In the genomic region with DNA sequence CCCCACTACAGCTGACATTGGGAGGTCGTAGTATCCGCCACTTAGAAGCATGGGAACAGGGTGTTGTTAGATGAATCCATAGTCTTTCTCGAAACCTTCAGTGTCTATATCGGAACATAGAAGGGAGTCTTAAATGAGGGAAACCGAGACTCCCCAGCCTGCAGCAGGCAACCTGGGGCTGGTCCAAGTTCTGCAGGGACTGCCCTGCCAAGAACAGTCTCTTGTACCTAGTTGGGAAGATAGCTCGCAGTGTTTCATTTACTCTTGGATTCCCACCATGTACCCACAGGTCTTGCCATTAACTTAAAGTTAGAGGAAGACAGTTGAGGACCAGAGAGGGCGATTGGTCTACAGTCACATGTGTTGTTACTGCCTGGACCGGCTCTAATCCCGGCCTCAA, we compare ENCODE assay signal across 26 mouse cellular contexts. TPM values are rescaled to one million over a fixed set of nuclear protein-coding genes. Genes with fewer than 3 reads are reported as not detected.
DNase-seq lines count a peak whose midpoint lies in the region; ATAC-seq and TF ChIP-seq lines count a peak whose summit lies in the region.
"Had no signal": no experiment of that assay in that cellular context is flagged by ENCODE, and none has a peak within 500 bp of the region (broad histone marks: within the 10 kb centered on the region; RNA-seq: fewer than 3 reads in every experiment).

No protein-coding gene starts in this region.

- no peak for TF ChIP-seq CTCF in liver, adult 2 months (IDR thresholded peaks at IDR 0.05; ENCODE audit: low read depth, low read length)
- TF ChIP-seq CTCF in ES-Bruce4 (IDR thresholded peaks at IDR 0.05; ENCODE audit: low read depth, low read length): no peak

- H3K9ac ChIP-seq in liver, adult 2 months (ENCODE audit: low read depth, low read length): no peak overlapping the region
- H3K9ac ChIP-seq in liver, embryonic 11.5 days (ENCODE audit: low read depth, low read length): no peak overlapping the region
- H3K9ac ChIP-seq in ES-Bruce4 (ENCODE audit: low read depth, poor library complexity, severe bottlenecking): no peak overlapping the region
- no peak overlapping the region for H3K9ac ChIP-seq in limb, embryonic 12.5 days (replicated peaks)
- H3K9ac ChIP-seq: lung, embryonic 14.5 days; stomach, embryonic 15.5 days had no signal

- H3K4me1 ChIP-seq in liver, adult 2 months (ENCODE audit: control insufficient read depth, insufficient read depth, low read length): peaks cover 23% of the 10 kb centered on the region
- peaks cover 21% of the 10 kb centered on the region for H3K4me1 ChIP-seq in liver, embryonic 11.5 days (replicated peaks; ENCODE audit: control insufficient read depth, insufficient read depth, low read length)
- H3K4me1 ChIP-seq in ES-Bruce4 (ENCODE audit: control insufficient read depth, insufficient read depth, low read length): no peaks in the 10 kb centered on the region
- H3K4me1 ChIP-seq in limb, embryonic 12.5 days (replicated peaks): peaks cover 28% of the 10 kb centered on the region

- no peak for ATAC-seq in liver, embryonic 11.5 days (replicated peaks; ENCODE audit: low FRiP score)
- ATAC-seq in limb, embryonic 12.5 days (ENCODE audit: insufficient number of reproducible peaks, insufficient read depth, low FRiP score, low TSS enrichment, low read depth): no peak
- ATAC-seq: CD4-positive, CD25-positive, alpha-beta regulatory T cell, adult 4 months; inflammation-experienced regulatory T-cells, adult 6 months; midbrain, embryonic 16.5 days; Patski had no signal

- WGBS in liver, adult 2 months: 76% methylated on average over 9 of the region's 9 CpGs
- WGBS in liver, embryonic 11.5 days: 82% methylated on average over 9 of the region's 9 CpGs
- 80% methylated on average over 9 of the region's 9 CpGs for WGBS in limb, embryonic 12.5 days

- peaks cover 27% of the 10 kb centered on the region for H3K79me2 ChIP-seq in liver, adult 2 months (ENCODE audit: control insufficient read depth, insufficient read depth, low read length)

- peak; percentile 65 for DNase-seq in cerebellum, adult 9-11 months
- DNase-seq in cerebellum, postnatal 4 days (ENCODE audit: low spot score in 2 of 2): no peak
- DNase-seq in liver, adult 2 months (ENCODE audit: extremely low read depth, low read depth, low spot score): peak; percentile 24
- no peak for DNase-seq in liver, embryonic 11.5 days (ENCODE audit: low spot score)
- no peak for DNase-seq in layer of hippocampus, adult 9-11 months
- no peak for DNase-seq in heart, adult 18-20 months
- DNase-seq: adrenal gland, adult 2 months; cerebellum, adult 11 months; heart, postnatal 14 days; kidney, postnatal 14 days; lung, embryonic 14.5 days; lung, postnatal 36 days; right cerebral cortex, adult 18-20 months; thymus, adult 2 months had no signal

- no peak overlapping the region for H3K4me3 ChIP-seq in liver, adult 2 months (ENCODE audit: insufficient read depth, low read depth, low read length)
- no peak overlapping the region for H3K4me3 ChIP-seq in liver, embryonic 11.5 days (ENCODE audit: low read depth, low read length)
- H3K4me3 ChIP-seq in ES-Bruce4 (ENCODE audit: low read depth, low read length): peak overlapping the region; percentile 34
- H3K4me3 ChIP-seq in limb, embryonic 12.5 days (replicated peaks): no peak overlapping the region

- H3K36me3 ChIP-seq in liver, adult 2 months (ENCODE audit: control insufficient read depth, insufficient read depth, low read length): no peaks in the 10 kb centered on the region
- H3K36me3 ChIP-seq in liver, embryonic 11.5 days (ENCODE audit: control insufficient read depth, insufficient read depth, low read length): no peaks in the 10 kb centered on the region
- H3K36me3 ChIP-seq in ES-Bruce4 (ENCODE audit: control insufficient read depth, insufficient read depth, low read length, poor library complexity, severe bottlenecking): 0 out of 2 replicates have a peak, but pooled peaks cover 3% of the 10 kb centered on the region
- H3K36me3 ChIP-seq in limb, embryonic 12.5 days: peaks cover 16% of the 10 kb centered on the region

- TF ChIP-seq POLR2A in liver, adult 2 months (IDR thresholded peaks at IDR 0.05; ENCODE audit: extremely low read depth, insufficient read depth, low read length): no peak
- TF ChIP-seq POLR2A in ES-Bruce4 (IDR thresholded peaks at IDR 0.05; ENCODE audit: insufficient read depth, low read length): no peak

- H3K27me3 ChIP-seq in liver, adult 2 months (ENCODE audit: control insufficient read depth, insufficient read depth, low read length): no peaks in the 10 kb centered on the region
- no peaks in the 10 kb centered on the region for H3K27me3 ChIP-seq in liver, embryonic 11.5 days (replicated peaks; ENCODE audit: control insufficient read depth, insufficient read depth, low read length)
- no peaks in the 10 kb centered on the region for H3K27me3 ChIP-seq in ES-Bruce4 (ENCODE audit: control insufficient read depth, insufficient read depth, low read length, poor library complexity, severe bottlenecking)
- H3K27me3 ChIP-seq in limb, embryonic 12.5 days: no peaks in the 10 kb centered on the region
- H3K27me3 ChIP-seq: heart, embryonic 13.5 days; hindbrain, embryonic 12.5 days; neural tube, embryonic 15.5 days; Patski; stomach, embryonic 15.5 days had no signal

- peak overlapping the region; percentile 87 for H3K27ac ChIP-seq in liver, adult 2 months (replicated peaks; ENCODE audit: insufficient read depth, low read depth, low read length)
- no peak overlapping the region for H3K27ac ChIP-seq in liver, embryonic 11.5 days (ENCODE audit: low read depth, low read length)
- peak overlapping the region; percentile 13; the same call in 1 of the 2 replicates for H3K27ac ChIP-seq in ES-Bruce4 (ENCODE audit: insufficient read depth, low read length)
- 0 out of 2 replicates have a peak overlapping the region, but pooled peaks have one; percentile 17 for H3K27ac ChIP-seq in limb, embryonic 12.5 days
- H3K27ac ChIP-seq: heart, embryonic 13.5 days had no signal

- TF ChIP-seq EP300 in ES-Bruce4 (IDR thresholded peaks at IDR 0.05; ENCODE audit: insufficient read depth, low read depth, low read length): no peak

- no peaks in the 10 kb centered on the region for H3K9me3 ChIP-seq in liver, embryonic 11.5 days (ENCODE audit: control insufficient read depth, low read length)
- no peaks in the 10 kb centered on the region for H3K9me3 ChIP-seq in ES-Bruce4 (replicated peaks; ENCODE audit: control insufficient read depth, insufficient read depth, low read length, poor library complexity, severe bottlenecking)
- no peaks in the 10 kb centered on the region for H3K9me3 ChIP-seq in limb, embryonic 12.5 days
- H3K9me3 ChIP-seq: G1E; heart, embryonic 13.5 days; hindbrain, embryonic 12.5 days; neural tube, embryonic 15.5 days; stomach, embryonic 15.5 days had no signal

- no peak overlapping the region for H3K4me2 ChIP-seq in liver, embryonic 11.5 days
- H3K4me2 ChIP-seq in limb, embryonic 12.5 days: no peak overlapping the region

RNA-seq across cellular contexts. Expression of gene Csnk1g2, which starts 2.3 kb away (rescaled TPM):
- total RNA-seq in liver, adult 2 months (2014; rRNA removed): 54.4 and 56.1 TPM in 2 replicates
- 110 and 123 TPM in 2 replicates for polyA plus RNA-seq in liver, adult 2 months (2012; rRNA removed)
- polyA plus RNA-seq in liver, embryonic 11.5 days (2014; fragmentation: Nextera tagmentation; extraction: Ambion mirVana): 92.3 and 96.1 TPM in 2 replicates
- polyA plus RNA-seq in ES-Bruce4 (2011; ENCODE audit: insufficient read depth, insufficient read length, low read depth, missing spikeins): 82.7 and 84.6 TPM in 2 replicates
- 239 and 260 TPM in 2 replicates for polyA plus RNA-seq in limb, embryonic 12.5 days (2016; fragmentation: Nextera tagmentation; extraction: Ambion mirVana)
- 100 to 1,000 TPM; 121 to 132 TPM for total RNA-seq in heart, adult 18-20 months (2021)

RNA-seq across cellular contexts. Expression of gene Gm49322, which starts 14.5 kb away (rescaled TPM):
- total RNA-seq in liver, adult 2 months (2014; rRNA removed): 0.28 and 0.34 TPM in 2 replicates
- polyA plus RNA-seq in liver, adult 2 months (2012; rRNA removed): 0.54 and 0.70 TPM in 2 replicates
- polyA plus RNA-seq in liver, embryonic 11.5 days (2014; fragmentation: Nextera tagmentation; extraction: Ambion mirVana): 3.6 TPM in 2 replicates
- 2.4 and 2.8 TPM in 2 replicates for polyA plus RNA-seq in ES-Bruce4 (2011; ENCODE audit: insufficient read depth, insufficient read length, low read depth, missing spikeins)
- polyA plus RNA-seq in limb, embryonic 12.5 days (2016; fragmentation: Nextera tagmentation; extraction: Ambion mirVana): 4.9 and 6.1 TPM in 2 replicates
- under 1 TPM; 0.15 to 0.46 TPM for total RNA-seq in heart, adult 18-20 months (2021)
- total RNA-seq: granulocyte monocyte progenitor cell, adult 5-6 weeks had no signal

RNA-seq across cellular contexts. Expression of gene Adat3, which starts 17.7 kb away (rescaled TPM):
- total RNA-seq in liver, adult 2 months (2014; rRNA removed): 0.28 and 1.4 TPM in 2 replicates
- polyA plus RNA-seq in liver, adult 2 months (2012; rRNA removed): 3.3 and 5.5 TPM in 2 replicates
- polyA plus RNA-seq in liver, embryonic 11.5 days (2014; fragmentation: Nextera tagmentation; extraction: Ambion mirVana): 9.7 TPM in 2 replicates
- polyA plus RNA-seq in ES-Bruce4 (2011; ENCODE audit: insufficient read depth, insufficient read length, low read depth, missing spikeins): 3.6 and 5.4 TPM in 2 replicates
- polyA plus RNA-seq in limb, embryonic 12.5 days (2016; fragmentation: Nextera tagmentation; extraction: Ambion mirVana): 6.1 and 9.9 TPM in 2 replicates
- 1 to 10 TPM; 1.1 to 1.5 TPM for total RNA-seq in heart, adult 18-20 months (2021)

RNA-seq across cellular contexts. Expression of gene Scamp4, which starts 17.7 kb away (rescaled TPM):
- total RNA-seq in liver, adult 2 months (2014; rRNA removed): 7.6 and 11.4 TPM in 2 replicates
- 61.2 and 63.2 TPM in 2 replicates for polyA plus RNA-seq in liver, adult 2 months (2012; rRNA removed)
- 93.9 and 94.3 TPM in 2 replicates for polyA plus RNA-seq in liver, embryonic 11.5 days (2014; fragmentation: Nextera tagmentation; extraction: Ambion mirVana)
- 58.4 and 68.9 TPM in 2 replicates for polyA plus RNA-seq in ES-Bruce4 (2011; ENCODE audit: insufficient read depth, insufficient read length, low read depth, missing spikeins)
- 62.1 and 66.0 TPM in 2 replicates for polyA plus RNA-seq in limb, embryonic 12.5 days (2016; fragmentation: Nextera tagmentation; extraction: Ambion mirVana)
- 10 to 100 TPM; 20.1 to 22.2 TPM for total RNA-seq in heart, adult 18-20 months (2021)

RNA-seq across cellular contexts. Expression of gene Abhd17a, which starts 30.2 kb away (rescaled TPM):
- 45.7 and 59.3 TPM in 2 replicates for total RNA-seq in liver, adult 2 months (2014; rRNA removed)
- polyA plus RNA-seq in liver, adult 2 months (2012; rRNA removed): 194 and 205 TPM in 2 replicates
- 89.7 and 96.5 TPM in 2 replicates for polyA plus RNA-seq in liver, embryonic 11.5 days (2014; fragmentation: Nextera tagmentation; extraction: Ambion mirVana)
- 35.8 and 49.5 TPM in 2 replicates for polyA plus RNA-seq in ES-Bruce4 (2011; ENCODE audit: insufficient read depth, insufficient read length, low read depth, missing spikeins)
- 108 and 110 TPM in 2 replicates for polyA plus RNA-seq in limb, embryonic 12.5 days (2016; fragmentation: Nextera tagmentation; extraction: Ambion mirVana)
- 10 to 100 TPM; 40.6 to 44.8 TPM for total RNA-seq in heart, adult 18-20 months (2021)

Comparison
In these comparisons a context has a peak if more than half of its experiments do, and no peak if none do; other contexts are left out.
1. DNase-seq: peak in cerebellum, adult 9-11 months (single experiment) and liver, adult 2 months (single experiment); none in cerebellum, postnatal 4 days (0 of 2), liver, embryonic 11.5 days (single experiment), layer of hippocampus, adult 9-11 months (single experiment) and heart, adult 18-20 months (0 of 2).